Comparison of ENCODE assay signal across 15 mouse cellular contexts in genomic region chr10:85541481-85541880, GRCm38 (mm10).
"Had no signal": no experiment of that assay in that cellular context is flagged by ENCODE, and none has a peak within 500 bp of the region (broad histone marks: within the 10 kb centered on the region; RNA-seq: fewer than 3 reads in every experiment).

No protein-coding gene starts in this region.

- H3K9me3 ChIP-seq: kidney, embryonic 15.5 days; limb, embryonic 12.5 days; limb, embryonic 15.5 days; midbrain, embryonic 10.5 days; midbrain, embryonic 13.5 days had no signal

- H3K27ac ChIP-seq: kidney, embryonic 15.5 days; limb, embryonic 12.5 days; limb, embryonic 15.5 days; liver, embryonic 14.5 days; macrophage; midbrain, embryonic 13.5 days had no signal

- H3K36me3 ChIP-seq: kidney, embryonic 15.5 days; limb, embryonic 12.5 days; limb, embryonic 15.5 days; midbrain, embryonic 10.5 days; midbrain, embryonic 13.5 days had no signal

- H3K4me2 ChIP-seq: kidney, embryonic 15.5 days; limb, embryonic 12.5 days; limb, embryonic 15.5 days; liver, embryonic 11.5 days; midbrain, embryonic 13.5 days had no signal

- H3K4me1 ChIP-seq: limb, embryonic 15.5 days had no signal

- DNase-seq: kidney, adult 8-10 months; kidney, postnatal 10 days; kidney, postnatal 4 days; left cerebral cortex, postnatal 4 days; lung, adult 18-20 months; thymus, postnatal 36 days had no signal

- ATAC-seq: lung, postnatal 0 days had no signal

- H3K9ac ChIP-seq: kidney, embryonic 15.5 days; limb, embryonic 12.5 days; limb, embryonic 15.5 days; liver, embryonic 14.5 days; midbrain, embryonic 13.5 days had no signal

- H3K4me3 ChIP-seq: kidney, embryonic 15.5 days; limb, embryonic 12.5 days; limb, embryonic 15.5 days; midbrain, embryonic 10.5 days; midbrain, embryonic 13.5 days had no signal

- H3K27me3 ChIP-seq: kidney, embryonic 15.5 days; limb, embryonic 12.5 days; limb, embryonic 15.5 days; midbrain, embryonic 13.5 days had no signal
